Mouse (Mus musculus) kidney, adult 2 months (tissue): Measurements from ENCODE around the gene Chrng.

Experiments used
- CTCF ChIP-seq: fragments of 200-500 bp; conservative IDR thresholded peaks from 2 replicates; pipeline ENCODE4 v1.5.1; 2011; ENCODE audit warnings: low read depth, mild to moderate bottlenecking, control low read depth, low read length, moderate library complexity, mixed read lengths; ENCODE audit not compliant: insufficient read depth, insufficient read length
- POLR2A ChIP-seq: fragments of 200-500 bp; IDR thresholded peaks from one replicate; pipeline ENCODE4 v1.6.1; 2011; ENCODE audit warnings: low read depth, low read length, control low read depth

GRCm38 (mm10) chr1:87155531-87156198 lies 48.8 kb upstream of the Chrng start:
- TF ChIP-seq CTCF, result no peak
- TF ChIP-seq POLR2A, result no peak
